Mouse (Mus musculus): ENCODE results near the gene Myo16.

GRCm38 (mm10) chr8:10490874-10491273 is 337.2 kb downstream of the Myo16 start:
- TF ChIP-seq CTCF (IDR thresholded peaks at IDR 0.05; ENCODE audit: low read depth, low read length), result no peak
- no peak for TF ChIP-seq EP300 (IDR thresholded peaks at IDR 0.05; ENCODE audit: insufficient read depth, low read depth, low read length)

Data from ES-Bruce4 (cell line).